Mouse (Mus musculus) heart, postnatal 10 days (tissue): ENCODE measurements around the gene Enthd1. TPM values are rescaled to one million over a fixed set of nuclear protein-coding genes. Genes with fewer than 3 reads are reported as not detected.

ENCODE experiments used
- DNase-seq, 2 experiments: peaks; one replicate each; pipeline ENCODE4 v3.0.0; 2021
- intact Hi-C: fragments of 180-260 bp; cut with DNase I; formaldehyde crosslinking; loops from one replicate; pipeline ENCODE4 v1.15.1; 2025
- total RNA-seq, 2 experiments: library from RNA; stranded (reverse); gene quantifications; 2 replicates each; pipeline ENCODE4 v1.2.3; 2021

The Enthd1 gene
- total RNA-seq, 2 experiments from 2014 or later = not detected

GRCm38 (mm10) chr15:80417066-80417465 lies 147.9 kb downstream of the Enthd1 start:
- intact Hi-C loops = no loop called here
- no peak for DNase-seq

DNA sequence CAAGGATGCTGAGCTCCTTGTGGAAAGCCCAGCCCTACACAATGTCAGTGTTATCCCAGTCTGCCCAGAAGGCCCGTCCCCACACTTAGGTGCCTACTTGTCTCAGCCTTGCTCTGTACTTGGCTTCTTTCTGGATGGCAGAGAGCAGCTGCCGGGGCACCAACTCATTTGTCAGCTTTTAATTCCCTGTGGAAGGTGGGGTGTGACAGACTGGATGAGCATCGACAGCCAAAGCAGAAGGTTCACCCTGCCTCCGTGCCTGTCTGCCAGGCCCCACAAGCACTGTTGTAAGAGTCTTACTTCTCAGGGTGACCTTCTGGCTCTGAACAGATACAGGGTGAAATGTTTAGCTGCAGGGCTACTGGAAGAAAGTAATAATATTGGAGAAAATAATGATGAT lies 149.8 kb downstream of the Enthd1 start:
- intact Hi-C loops = no loop called here
- DNase-seq = no peak

DNA sequence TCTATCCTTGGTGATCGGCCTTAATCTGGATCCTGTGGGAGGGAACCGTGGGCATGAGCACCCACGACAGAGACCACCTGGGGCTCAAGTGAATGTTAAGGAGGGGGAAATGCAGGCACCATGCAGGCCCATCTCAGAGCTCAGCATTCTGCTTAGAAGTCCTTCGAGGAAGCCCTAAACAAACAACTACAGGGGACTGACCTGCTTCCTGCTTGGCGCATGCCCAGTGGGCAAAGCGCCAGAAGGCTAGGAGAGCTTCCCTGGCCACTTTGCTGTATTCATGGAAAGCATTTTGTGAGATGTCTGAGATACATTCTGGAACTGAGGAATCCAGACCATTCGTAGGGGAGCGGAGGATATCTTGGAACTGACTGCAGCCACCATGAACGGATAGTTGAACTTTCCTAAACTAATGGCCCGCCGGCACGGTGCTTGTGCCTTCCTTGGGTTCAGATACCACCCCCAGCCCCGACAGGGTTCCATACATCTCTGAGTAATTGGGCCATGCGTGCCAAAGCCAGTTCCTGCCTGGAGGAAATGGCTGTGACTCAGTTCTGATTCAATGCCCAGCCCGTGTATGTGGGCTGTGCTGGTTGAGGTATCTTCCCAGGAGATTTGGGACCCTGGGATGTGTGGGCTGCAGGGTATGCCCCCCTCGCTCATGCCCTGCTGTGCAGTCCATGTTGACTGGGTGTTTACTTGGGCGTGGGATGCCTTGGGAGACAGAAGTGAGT lies 150.8 kb downstream of the Enthd1 start:
- intact Hi-C loops = no loop called here
- DNase-seq = peak; percentile 26 to 48

GRCm38 (mm10) chr15:80413070-80413469 lies 151.9 kb downstream of the Enthd1 start:
- no peak for DNase-seq
- intact Hi-C loops = no loop called here

DNA sequence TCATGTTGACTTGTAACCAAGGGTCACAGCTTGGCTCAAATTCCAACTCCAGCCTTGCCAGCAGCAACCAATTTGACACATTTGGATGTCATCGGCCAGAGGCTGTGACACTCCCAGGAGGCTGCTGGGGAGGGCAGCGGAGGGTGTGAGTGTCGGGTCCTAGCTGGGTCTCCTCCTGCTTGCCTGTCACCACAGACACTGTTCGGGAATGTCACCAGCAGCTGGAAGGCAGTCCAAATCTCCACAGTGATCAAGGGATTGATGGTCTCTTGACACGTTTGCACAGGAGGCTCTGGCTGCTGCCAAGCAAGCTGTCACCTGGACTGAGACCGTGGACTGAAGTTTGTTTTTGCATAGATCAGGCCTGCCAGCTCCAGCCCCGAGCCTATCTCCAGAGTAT lies 154.3 kb downstream of the Enthd1 start:
- no peak for DNase-seq
- intact Hi-C loops = no loop called here

DNA sequence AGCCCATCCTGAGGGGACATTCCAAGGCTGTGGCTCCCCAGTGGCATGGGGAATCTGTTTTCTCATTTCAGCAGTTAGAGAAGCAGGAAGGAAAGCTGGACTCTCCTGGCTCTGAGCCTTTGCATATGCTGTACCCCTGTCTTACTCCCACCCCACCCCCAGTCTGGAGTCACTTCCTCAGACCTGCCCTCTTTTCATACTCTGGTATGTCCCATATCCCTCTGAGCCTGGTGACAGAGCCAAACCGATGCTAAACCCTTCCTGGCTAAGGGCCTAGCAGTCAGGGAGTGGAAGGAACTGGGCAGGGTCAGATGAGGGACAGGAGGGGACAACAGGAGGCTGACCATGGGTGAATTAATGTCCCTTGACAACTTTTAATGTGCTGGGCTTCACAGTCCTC lies 157.1 kb downstream of the Enthd1 start:
- intact Hi-C loops = no loop called here
- DNase-seq = peak; percentile 41 to 42

Other genes starting within 250 kb of the Enthd1 start
- 1 to 10 TPM; 1.6 to 2.0 TPM for gene Grap2, start 7.4 kb upstream of the Enthd1 start, total RNA-seq
- under 1 TPM; 0.19 to 0.22 TPM for gene Fam83f, start 106.7 kb upstream of the Enthd1 start, total RNA-seq
- gene Tnrc6b, start 146.2 kb upstream of the Enthd1 start, total RNA-seq = 10 to 100 TPM; 56.1 to 56.4 TPM